Mouse (Mus musculus): ENCODE data around the gene Dmpk. TPM values are rescaled to one million over a fixed set of nuclear protein-coding genes. Genes with fewer than 3 reads are reported as not detected.

Dmpk gene
- polyA plus RNA-seq, 1 experiment from 2014 or later, result 27.1 TPM

GRCm38 (mm10) chr7:19091913-19092312, 8.3 kb downstream of the Dmpk start:
- 0 out of 2 replicates have a peak overlapping the region, but pooled peaks have one; percentile 99 for H3K27ac ChIP-seq
- peaks cover 34% of the 10 kb centered on the region for H3K36me3 ChIP-seq
- no peaks in the 10 kb centered on the region for H3K27me3 ChIP-seq
- no peaks in the 10 kb centered on the region for H3K9me3 ChIP-seq
- no peak for ATAC-seq (ENCODE audit: borderline replicate concordance, extremely low read depth, low FRiP score, low TSS enrichment)
- H3K9ac ChIP-seq, result peak overlapping the region; percentile 39; the same call in 1 of the 2 replicates
- 50% methylated on average over 17 of the region's 17 CpGs for WGBS
- H3K4me1 ChIP-seq, result peaks cover 34% of the 10 kb centered on the region
- peak overlapping the region; percentile 92 for H3K4me2 ChIP-seq
- H3K4me3 ChIP-seq, result peak overlapping the region; percentile 86; the same call in 1 of the 2 replicates

GRCm38 (mm10) chr7:19092381-19093173, 8.9 kb downstream of the Dmpk start:
- WGBS, result 8% methylated on average over 38 of the region's 38 CpGs
- peak; percentile 49 for ATAC-seq (ENCODE audit: borderline replicate concordance, extremely low read depth, low FRiP score, low TSS enrichment)
- H3K4me2 ChIP-seq, result peak overlapping the region; percentile 92
- H3K36me3 ChIP-seq, result peaks cover 32% of the 10 kb centered on the region
- peak overlapping the region; percentile 39 for H3K9ac ChIP-seq
- no peaks in the 10 kb centered on the region for H3K27me3 ChIP-seq
- H3K4me1 ChIP-seq, result peaks cover 40% of the 10 kb centered on the region
- H3K4me3 ChIP-seq, result peak overlapping the region; percentile 86
- H3K9me3 ChIP-seq, result no peaks in the 10 kb centered on the region
- H3K27ac ChIP-seq, result peak overlapping the region; percentile 99

- peak overlapping the region; percentile 92 for H3K4me2 ChIP-seq
- peak; percentile 35; the same call in 1 of the 2 replicates for ATAC-seq (ENCODE audit: borderline replicate concordance, extremely low read depth, low FRiP score, low TSS enrichment)
- peak overlapping the region; percentile 39 for H3K9ac ChIP-seq
- peak overlapping the region; percentile 99 for H3K27ac ChIP-seq
- no peaks in the 10 kb centered on the region for H3K9me3 ChIP-seq
- no peaks in the 10 kb centered on the region for H3K27me3 ChIP-seq
- H3K4me1 ChIP-seq, result peaks cover 44% of the 10 kb centered on the region
- H3K36me3 ChIP-seq, result peaks cover 32% of the 10 kb centered on the region
- H3K4me3 ChIP-seq, result peak overlapping the region; percentile 86
- WGBS, result 2% methylated on average over 15 of the region's 15 CpGs
Observed at GRCm38 (mm10) chr7:19093174-19093521, 9.5 kb downstream of the Dmpk start.

- H3K9ac ChIP-seq, result peak overlapping the region; percentile 91
- peak overlapping the region; percentile 86 for H3K4me3 ChIP-seq
- WGBS, result under 1% methylated on average over 45 of the region's 45 CpGs
- peak overlapping the region; percentile 92 for H3K4me2 ChIP-seq
- peaks cover 28% of the 10 kb centered on the region for H3K36me3 ChIP-seq
- ATAC-seq (ENCODE audit: borderline replicate concordance, extremely low read depth, low FRiP score, low TSS enrichment), result peak; percentile 84
- H3K27ac ChIP-seq, result peak overlapping the region; percentile 99
- no peaks in the 10 kb centered on the region for H3K27me3 ChIP-seq
- H3K4me1 ChIP-seq, result peaks cover 46% of the 10 kb centered on the region
- H3K9me3 ChIP-seq, result no peaks in the 10 kb centered on the region
Observed at GRCm38 (mm10) chr7:19093537-19094385, 10.1 kb downstream of the Dmpk start.

- Histone ChIP-seq H3K4me3 (peak within 1 kb of the TSS; percentile 86), H3K9ac (peak within 1 kb of the TSS; percentile 91), H3K27ac (peak within 1 kb of the TSS; percentile 99), H3K4me2 (peak within 1 kb of the TSS; percentile 92), H3K4me1 (peaks cover 46% of the 10 kb centered on the region), H3K9me3 (no peaks in the 10 kb centered on the region), H3K36me3 (peaks cover 25% of the 10 kb centered on the region), H3K27me3 (no peaks in the 10 kb centered on the region)
- WGBS, result 1% methylated on average over 23 of the region's 36 CpGs
- peak; percentile 21; the same call in 1 of the 2 replicates for ATAC-seq (ENCODE audit: borderline replicate concordance, extremely low read depth, low FRiP score, low TSS enrichment)
Observed at GRCm38 (mm10) chr7:19094471-19094825, 10.8 kb downstream of the Dmpk start, which contains the start of gene Six5. Gene Six5, plus strand, starts transcription at chr7:19094594.

- Histone ChIP-seq H3K9me3 (no peaks in the 10 kb centered on the region), H3K27ac (peak overlapping the region; percentile 99), H3K9ac (peak overlapping the region; percentile 91), H3K36me3 (peaks cover 25% of the 10 kb centered on the region), H3K27me3 (no peaks in the 10 kb centered on the region), H3K4me1 (peaks cover 46% of the 10 kb centered on the region), H3K4me3 (peak overlapping the region; percentile 86), H3K4me2 (peak overlapping the region; percentile 92)
- under 1% methylated on average over 87 of the region's 87 CpGs for WGBS
- no peak for ATAC-seq (ENCODE audit: borderline replicate concordance, extremely low read depth, low FRiP score, low TSS enrichment)
Observed at GRCm38 (mm10) chr7:19094826-19095750, 11.4 kb downstream of the Dmpk start.

- H3K4me1 ChIP-seq, result peaks cover 46% of the 10 kb centered on the region
- peak; percentile 1; the same call in 1 of the 2 replicates for ATAC-seq (ENCODE audit: borderline replicate concordance, extremely low read depth, low FRiP score, low TSS enrichment)
- peak overlapping the region; percentile 92 for H3K4me2 ChIP-seq
- H3K36me3 ChIP-seq, result peaks cover 20% of the 10 kb centered on the region
- no peaks in the 10 kb centered on the region for H3K9me3 ChIP-seq
- no peaks in the 10 kb centered on the region for H3K27me3 ChIP-seq
- H3K4me3 ChIP-seq, result peak overlapping the region; percentile 86
- WGBS, result under 1% methylated on average over 19 of the region's 19 CpGs
- peak overlapping the region; percentile 91 for H3K9ac ChIP-seq
- peak overlapping the region; percentile 99 for H3K27ac ChIP-seq
Observed at GRCm38 (mm10) chr7:19095751-19096110, 12.1 kb downstream of the Dmpk start.

GRCm38 (mm10) chr7:19096421-19096976, 12.8 kb downstream of the Dmpk start:
- no peaks in the 10 kb centered on the region for H3K27me3 ChIP-seq
- peak overlapping the region; percentile 91 for H3K9ac ChIP-seq
- H3K36me3 ChIP-seq, result peaks cover 15% of the 10 kb centered on the region; the same call in 1 of the 2 replicates
- peak overlapping the region; percentile 99 for H3K27ac ChIP-seq
- ATAC-seq (ENCODE audit: borderline replicate concordance, extremely low read depth, low FRiP score, low TSS enrichment), result no peak
- H3K4me2 ChIP-seq, result peak overlapping the region; percentile 92
- H3K4me1 ChIP-seq, result peaks cover 46% of the 10 kb centered on the region
- 48% methylated on average over 4 of the region's 5 CpGs for WGBS
- H3K4me3 ChIP-seq, result peak overlapping the region; percentile 86
- no peaks in the 10 kb centered on the region for H3K9me3 ChIP-seq

- 56% methylated on average over 2 of the region's 2 CpGs for WGBS
- no peak overlapping the region for H3K4me3 ChIP-seq
- ATAC-seq (ENCODE audit: borderline replicate concordance, extremely low read depth, low FRiP score, low TSS enrichment), result no peak
- H3K4me1 ChIP-seq, result peaks cover 40% of the 10 kb centered on the region
- H3K4me2 ChIP-seq, result peak overlapping the region; percentile 92; the same call in 1 of the 2 replicates
- no peak overlapping the region; the same call in 1 of the 2 replicates for H3K27ac ChIP-seq
- H3K9me3 ChIP-seq, result no peaks in the 10 kb centered on the region
- no peaks in the 10 kb centered on the region for H3K27me3 ChIP-seq
- H3K36me3 ChIP-seq, result peaks cover 10% of the 10 kb centered on the region; the same call in 1 of the 2 replicates
- 0 out of 2 replicates have a peak overlapping the region, but pooled peaks have one; percentile 7 for H3K9ac ChIP-seq
Observed at GRCm38 (mm10) chr7:19097217-19097616, 13.6 kb downstream of the Dmpk start.

- Histone ChIP-seq H3K9ac (0 out of 2 replicates have a peak overlapping the region, but pooled peaks have one; percentile 7), H3K27me3 (no peaks in the 10 kb centered on the region), H3K9me3 (no peaks in the 10 kb centered on the region), H3K4me1 (peaks cover 33% of the 10 kb centered on the region), H3K27ac (no peak overlapping the region; the same call in 1 of the 2 replicates), H3K36me3 (peaks cover 10% of the 10 kb centered on the region), H3K4me3 (no peak overlapping the region), H3K4me2 (no peak overlapping the region)
- ATAC-seq (ENCODE audit: borderline replicate concordance, extremely low read depth, low FRiP score, low TSS enrichment), result no peak
Observed at GRCm38 (mm10) chr7:19097863-19098262, 14.2 kb downstream of the Dmpk start.
